18 mouse cellular contexts compared by ENCODE assay signal in genomic region chr17:86134461-86134860, GRCm38 (mm10).
"Had no signal": no experiment of that assay in that cellular context is flagged by ENCODE, and none has a peak within 500 bp of the region (broad histone marks: within the 10 kb centered on the region; RNA-seq: fewer than 3 reads in every experiment).

No protein-coding gene starts in this region.

- H3K4me2 ChIP-seq: liver, embryonic 13.5 days; lung, embryonic 14.5 days; midbrain, embryonic 12.5 days; midbrain, embryonic 15.5 days; neural tube, embryonic 12.5 days; neural tube, embryonic 15.5 days had no signal

- H3K4me3 ChIP-seq: left cerebral cortex, adult 2 months; liver, embryonic 13.5 days; midbrain, embryonic 12.5 days; midbrain, embryonic 15.5 days; neural tube, embryonic 12.5 days; neural tube, embryonic 15.5 days had no signal

- H3K9ac ChIP-seq: liver, embryonic 13.5 days; lung, embryonic 14.5 days; midbrain, embryonic 12.5 days; midbrain, embryonic 15.5 days; neural tube, embryonic 12.5 days; neural tube, embryonic 15.5 days had no signal

- H3K27me3 ChIP-seq: liver, embryonic 13.5 days; midbrain, embryonic 12.5 days; midbrain, embryonic 15.5 days; neural tube, embryonic 12.5 days; neural tube, embryonic 15.5 days had no signal

- ATAC-seq: lung, postnatal 0 days; midbrain, embryonic 15.5 days had no signal

- DNase-seq: kidney, postnatal 25 days; layer of hippocampus, postnatal 36 days; liver, embryonic 13.5 days; lung, embryonic 14.5 days; right cerebral cortex, adult 18-20 months; right cerebral cortex, postnatal 14 days; right cerebral cortex, postnatal 4 days; thymus, adult 2 months; thymus, postnatal 14 days; thymus, postnatal 4 days had no signal

- H3K27ac ChIP-seq: left cerebral cortex, adult 2 months; liver, embryonic 13.5 days; macrophage; midbrain, embryonic 12.5 days; midbrain, embryonic 15.5 days; neural tube, embryonic 12.5 days; neural tube, embryonic 15.5 days; stomach, postnatal 0 days had no signal

- H3K9me3 ChIP-seq: liver, embryonic 13.5 days; midbrain, embryonic 12.5 days; midbrain, embryonic 15.5 days; neural tube, embryonic 12.5 days; neural tube, embryonic 15.5 days had no signal

- H3K4me1 ChIP-seq: liver, embryonic 13.5 days; midbrain, embryonic 12.5 days; midbrain, embryonic 15.5 days; neural tube, embryonic 12.5 days; neural tube, embryonic 15.5 days had no signal
